ENCODE assay signal across 8 mouse cellular contexts in genomic region chr10:80741634-80742179, GRCm38 (mm10). TPM values are rescaled to one million over a fixed set of nuclear protein-coding genes. Genes with fewer than 3 reads are reported as not detected.
DNase-seq lines count a peak whose midpoint lies in the region; ATAC-seq and TF ChIP-seq lines count a peak whose summit lies in the region.

No protein-coding gene starts in this region.

- H3K27ac ChIP-seq in left cerebral cortex, adult 2 months = peak overlapping the region; percentile 86
- H3K27ac ChIP-seq in brown adipose tissue, adult 24 weeks (replicated peaks; ENCODE audit: low read depth, low read length) = peak overlapping the region; percentile 53
- peak overlapping the region; percentile 74 for H3K27ac ChIP-seq in forebrain, embryonic 14.5 days (ENCODE audit: low read depth, low read length)
- peak overlapping the region; percentile 87 for H3K27ac ChIP-seq in liver, embryonic 13.5 days

- no peaks in the 10 kb centered on the region for H3K9me3 ChIP-seq in forebrain, embryonic 14.5 days (replicated peaks; ENCODE audit: control insufficient read depth, low read length)
- H3K9me3 ChIP-seq in liver, embryonic 13.5 days (replicated peaks) = no peaks in the 10 kb centered on the region

- peak overlapping the region; percentile 97 for H3K9ac ChIP-seq in forebrain, embryonic 14.5 days (ENCODE audit: low read length)
- H3K9ac ChIP-seq in liver, embryonic 13.5 days = peak overlapping the region; percentile 96

- ATAC-seq in forebrain, embryonic 14.5 days = peak; percentile 16
- ATAC-seq in liver, embryonic 13.5 days (ENCODE audit: low read depth) = peak; percentile 52
- ATAC-seq in inflammation-experienced regulatory T-cells, adult 6 months = no peak

- WGBS in forebrain, embryonic 14.5 days = under 1% methylated on average over 43 of the region's 46 CpGs
- WGBS in liver, embryonic 13.5 days (ENCODE audit: insufficient replicate concordance) = under 1% methylated on average over 46 of the region's 46 CpGs

- no peak for TF ChIP-seq CTCF in left cerebral cortex, adult 2 months (IDR thresholded peaks at IDR 0.05)

- H3K4me2 ChIP-seq in forebrain, embryonic 14.5 days (ENCODE audit: low read length) = peak overlapping the region; percentile 97
- H3K4me2 ChIP-seq in liver, embryonic 13.5 days = peak overlapping the region; percentile 95

- no peaks in the 10 kb centered on the region for H3K27me3 ChIP-seq in forebrain, embryonic 14.5 days (replicated peaks; ENCODE audit: control insufficient read depth, insufficient read depth, low read length)
- H3K27me3 ChIP-seq in liver, embryonic 13.5 days = no peaks in the 10 kb centered on the region

- intact Hi-C loops in left cerebral cortex, adult 2 months (cut with DNase I) = no loop called here

- 0 out of 2 replicates have a peak, but pooled peaks cover 4% of the 10 kb centered on the region for H3K36me3 ChIP-seq in forebrain, embryonic 14.5 days (ENCODE audit: control insufficient read depth, insufficient read depth, low read length)
- H3K36me3 ChIP-seq in liver, embryonic 13.5 days = peaks cover 15% of the 10 kb centered on the region

- H3K4me1 ChIP-seq in brown adipose tissue, adult 24 weeks (ENCODE audit: control insufficient read depth, insufficient read depth, insufficient read length, low read length) = peaks cover 20% of the 10 kb centered on the region
- peaks cover 18% of the 10 kb centered on the region for H3K4me1 ChIP-seq in forebrain, embryonic 14.5 days (ENCODE audit: control insufficient read depth, insufficient read depth, low read length)
- H3K4me1 ChIP-seq in liver, embryonic 13.5 days (replicated peaks) = peaks cover 70% of the 10 kb centered on the region

- H3K4me3 ChIP-seq in left cerebral cortex, adult 2 months = peak overlapping the region; percentile 79
- peak overlapping the region; percentile 70 for H3K4me3 ChIP-seq in brown adipose tissue, adult 24 weeks (ENCODE audit: insufficient read depth, low read depth, low read length)
- H3K4me3 ChIP-seq in forebrain, embryonic 14.5 days (ENCODE audit: low read depth, low read length) = peak overlapping the region; percentile 98
- peak overlapping the region; percentile 80 for H3K4me3 ChIP-seq in liver, embryonic 13.5 days (replicated peaks)

- peak in 1 of 2 experiments; percentile 32 for DNase-seq in left cerebral cortex, adult 2 months (ENCODE audit: extremely low spot score in 1 of 2, low spot score in 2 of 2)
- no peak for DNase-seq in left cerebral cortex, adult 11 months (ENCODE audit: low spot score)
- no peak for DNase-seq in forebrain, embryonic 14.5 days (ENCODE audit: low spot score)
- no peak for DNase-seq in liver, embryonic 13.5 days
- DNase-seq in urinary bladder, postnatal 10 days (ENCODE audit: low spot score) = no peak
- no peak for DNase-seq in gastrocnemius, postnatal 25 days

RNA-seq across cellular contexts. Expression of gene Ap3d1, which starts 0.4 kb away (rescaled TPM):
- 100 to 1,000 TPM; 150 to 151 TPM for total RNA-seq in left cerebral cortex, adult 2 months (2021)
- 35.0 and 40.9 TPM in 2 replicates for polyA plus RNA-seq in brown adipose tissue, adult 24 weeks (2012; ENCODE audit: insufficient read depth, insufficient read length, missing spikeins)
- 81.0 and 99.5 TPM in 2 replicates for polyA plus RNA-seq in forebrain, embryonic 14.5 days (2014; fragmentation: Nextera tagmentation; extraction: Ambion mirVana)
- polyA plus RNA-seq in liver, embryonic 13.5 days (2015; fragmentation: Nextera tagmentation; extraction: Ambion mirVana) = 24.9 and 25.6 TPM in 2 replicates
- polyA plus RNA-seq in inflammation-experienced regulatory T-cells, adult 6 months (2017; shearing (Covaris generic)) = 10 to 100 TPM; 20.9 to 33.0 (median 29.8) TPM
- total RNA-seq in gastrocnemius, postnatal 25 days (2021) = 10 to 100 TPM; 22.1 to 25.0 TPM

RNA-seq across cellular contexts. Expression of gene Dot1l, which starts 13.3 kb away (rescaled TPM):
- 10 to 100 TPM; 64.6 to 75.3 TPM for total RNA-seq in left cerebral cortex, adult 2 months (2021)
- polyA plus RNA-seq in brown adipose tissue, adult 24 weeks (2012; ENCODE audit: insufficient read depth, insufficient read length, missing spikeins) = 11.5 and 15.8 TPM in 2 replicates
- 13.6 and 19.3 TPM in 2 replicates for polyA plus RNA-seq in forebrain, embryonic 14.5 days (2014; fragmentation: Nextera tagmentation; extraction: Ambion mirVana)
- 7.4 and 7.8 TPM in 2 replicates for polyA plus RNA-seq in liver, embryonic 13.5 days (2015; fragmentation: Nextera tagmentation; extraction: Ambion mirVana)
- 10 to 100 TPM; 10.9 to 23.4 (median 15.3) TPM for polyA plus RNA-seq in inflammation-experienced regulatory T-cells, adult 6 months (2017; shearing (Covaris generic))
- total RNA-seq in gastrocnemius, postnatal 25 days (2021) = 10 to 100 TPM; 24.6 TPM

RNA-seq across cellular contexts. Expression of gene Izumo4, which starts 39.7 kb away (rescaled TPM):
- 10 to 100 TPM; 45.0 to 46.0 TPM for total RNA-seq in left cerebral cortex, adult 2 months (2021)
- 2.5 and 5.0 TPM in 2 replicates for polyA plus RNA-seq in brown adipose tissue, adult 24 weeks (2012; ENCODE audit: insufficient read depth, insufficient read length, missing spikeins)
- polyA plus RNA-seq in forebrain, embryonic 14.5 days (2014; fragmentation: Nextera tagmentation; extraction: Ambion mirVana) = 16.0 and 21.5 TPM in 2 replicates
- 6.1 and 7.5 TPM in 2 replicates for polyA plus RNA-seq in liver, embryonic 13.5 days (2015; fragmentation: Nextera tagmentation; extraction: Ambion mirVana)
- 100 to 1,000 TPM in 2 of 3 experiments, 10 to 100 TPM in 1; 71.4 to 109 (median 107) TPM for polyA plus RNA-seq in inflammation-experienced regulatory T-cells, adult 6 months (2017; shearing (Covaris generic))
- total RNA-seq in gastrocnemius, postnatal 25 days (2021) = 1 to 10 TPM; 2.4 to 3.8 TPM

RNA-seq across cellular contexts. Expression of gene Mob3a, which starts 39.9 kb away (rescaled TPM):
- 10 to 100 TPM; 13.6 to 15.5 TPM for total RNA-seq in left cerebral cortex, adult 2 months (2021)
- 5.2 and 12.0 TPM in 2 replicates for polyA plus RNA-seq in brown adipose tissue, adult 24 weeks (2012; ENCODE audit: insufficient read depth, insufficient read length, missing spikeins)
- 35.7 and 37.2 TPM in 2 replicates for polyA plus RNA-seq in forebrain, embryonic 14.5 days (2014; fragmentation: Nextera tagmentation; extraction: Ambion mirVana)
- 31.6 and 38.5 TPM in 2 replicates for polyA plus RNA-seq in liver, embryonic 13.5 days (2015; fragmentation: Nextera tagmentation; extraction: Ambion mirVana)
- polyA plus RNA-seq in inflammation-experienced regulatory T-cells, adult 6 months (2017; shearing (Covaris generic)) = 100 to 1,000 TPM; 190 to 248 (median 240) TPM
- total RNA-seq in gastrocnemius, postnatal 25 days (2021) = 1 to 10 TPM; 5.7 to 6.8 TPM

RNA-seq across cellular contexts. Expression of gene Sf3a2, which starts 56.3 kb away (rescaled TPM):
- total RNA-seq in left cerebral cortex, adult 2 months (2021) = 10 to 100 TPM; 42.0 to 48.7 TPM
- 12.1 and 15.3 TPM in 2 replicates for polyA plus RNA-seq in brown adipose tissue, adult 24 weeks (2012; ENCODE audit: insufficient read depth, insufficient read length, missing spikeins)
- polyA plus RNA-seq in forebrain, embryonic 14.5 days (2014; fragmentation: Nextera tagmentation; extraction: Ambion mirVana) = 66.6 and 71.7 TPM in 2 replicates
- 35.7 and 48.5 TPM in 2 replicates for polyA plus RNA-seq in liver, embryonic 13.5 days (2015; fragmentation: Nextera tagmentation; extraction: Ambion mirVana)
- polyA plus RNA-seq in inflammation-experienced regulatory T-cells, adult 6 months (2017; shearing (Covaris generic)) = 10 to 100 TPM; 12.1 to 22.6 (median 17.8) TPM
- total RNA-seq in gastrocnemius, postnatal 25 days (2021) = 10 to 100 TPM; 24.0 to 24.9 TPM
